Mouse (Mus musculus): Measurements from ENCODE around the gene Dync1i1.
"Not testable (repeated sequence)": the region's sequence is repeated elsewhere in the genome, so short reads cannot be mapped to it uniquely, and the experiment has no call there.

Dync1i1 gene

DNA sequence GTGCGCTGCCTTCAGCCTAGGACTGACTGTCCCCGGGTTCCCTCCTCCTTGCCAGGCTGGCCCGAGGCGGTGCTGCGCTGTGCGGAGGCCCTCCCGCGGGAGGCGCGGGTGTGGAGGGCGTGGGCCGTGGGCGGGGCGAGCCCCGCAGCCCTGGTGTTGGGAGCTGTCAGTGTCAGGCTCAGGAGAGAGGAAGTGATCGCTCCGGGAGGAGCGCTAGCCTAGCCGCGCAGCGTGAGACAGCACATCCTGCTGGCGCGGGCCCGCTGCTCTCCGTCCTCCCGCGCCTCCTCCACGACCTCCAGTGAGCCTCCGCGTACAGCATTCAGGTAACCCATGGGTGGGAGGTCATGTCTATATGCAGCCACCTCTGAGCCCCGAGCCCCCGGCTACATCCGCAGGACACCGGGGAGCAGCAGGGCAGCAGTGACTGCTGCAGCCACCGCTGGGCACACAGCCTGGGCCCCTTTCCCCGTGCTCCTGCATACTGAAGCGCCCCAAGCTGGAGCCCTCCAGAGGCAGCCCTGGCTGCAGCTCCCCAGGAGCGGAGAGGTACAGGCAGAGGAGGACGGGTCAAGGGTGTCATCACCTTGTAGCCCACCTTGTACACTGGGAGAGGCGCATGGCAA is at the start of gene Dync1i1:
TSS of gene Dync1i1 (plus strand) at position 29 of the 626 bp plus-strand sequence.
- DNase-seq (ENCODE audit: low spot score in 2 of 2), result peak in 1 of 2 experiments; percentile 29

- no peak for DNase-seq (ENCODE audit: low spot score in 2 of 2)
These were observed 45.7 kb upstream of the Dync1i1 start for GRCm38 (mm10) chr6:5679738-5680137.

- DNase-seq (ENCODE audit: low spot score in 2 of 2), result no peak
These were observed 23.6 kb upstream of the Dync1i1 start for GRCm38 (mm10) chr6:5701826-5702225.

- not testable (repeated sequence) for DNase-seq (ENCODE audit: low spot score in 2 of 2)
These were observed 17.5 kb upstream of the Dync1i1 start for GRCm38 (mm10) chr6:5707894-5708293.

GRCm38 (mm10) chr6:5710063-5710605 is 15.3 kb upstream of the Dync1i1 start:
- DNase-seq (ENCODE audit: low spot score in 2 of 2), result peak in 1 of 2 experiments; percentile 21

- DNase-seq (ENCODE audit: low spot score in 2 of 2), result no peak
These were observed 12.8 kb upstream of the Dync1i1 start for GRCm38 (mm10) chr6:5712620-5713019.

DNA sequence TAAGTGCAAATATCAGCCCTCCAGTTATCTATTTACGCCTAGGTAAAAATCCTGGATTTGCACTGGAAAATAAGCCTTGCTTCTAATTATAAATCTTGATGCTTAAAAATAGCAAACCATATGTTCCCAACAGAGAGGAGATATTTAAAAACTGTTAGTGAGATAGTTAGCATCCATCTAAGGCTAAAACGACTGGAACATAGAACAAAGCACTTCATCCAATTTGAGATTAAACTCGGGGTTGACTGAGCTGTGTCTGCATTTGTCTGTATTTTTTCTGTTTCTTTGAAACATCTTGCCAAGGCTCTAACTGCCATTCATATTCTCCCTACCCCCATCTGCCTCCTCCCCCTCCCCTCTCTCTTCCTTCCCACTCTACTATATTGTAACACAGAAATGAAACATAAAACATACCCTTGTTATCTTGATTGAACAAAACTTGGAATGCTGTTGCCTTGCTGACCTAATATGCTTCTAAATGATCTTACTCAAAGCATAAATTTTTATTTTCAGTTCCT is 10.3 kb upstream of the Dync1i1 start:
- DNase-seq (ENCODE audit: low spot score in 2 of 2), result no peak

- no peak for DNase-seq (ENCODE audit: low spot score in 2 of 2)
These were observed 6.5 kb upstream of the Dync1i1 start for GRCm38 (mm10) chr6:5718955-5719354.

DNA sequence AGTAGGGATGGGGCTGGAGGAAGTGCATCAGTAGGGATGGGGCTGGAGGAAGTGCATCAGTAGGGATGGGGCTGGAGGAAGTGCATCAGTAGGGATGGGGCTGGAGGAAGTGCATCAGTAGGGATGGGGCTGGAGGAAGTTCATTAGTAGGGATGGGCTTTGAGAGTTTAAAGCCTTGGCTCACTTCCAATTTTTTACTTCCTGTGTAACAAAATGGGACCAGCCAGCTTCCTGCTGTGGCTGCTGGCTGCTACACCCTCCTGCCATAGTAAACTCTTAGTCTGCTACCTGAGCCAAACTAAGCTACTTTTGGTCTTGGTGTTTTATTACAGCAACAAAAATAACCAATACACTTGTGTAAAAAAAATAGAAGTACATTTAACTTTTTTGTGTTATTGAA is 4.7 kb upstream of the Dync1i1 start:
- not testable (repeated sequence) for DNase-seq (ENCODE audit: low spot score in 2 of 2)

DNA sequence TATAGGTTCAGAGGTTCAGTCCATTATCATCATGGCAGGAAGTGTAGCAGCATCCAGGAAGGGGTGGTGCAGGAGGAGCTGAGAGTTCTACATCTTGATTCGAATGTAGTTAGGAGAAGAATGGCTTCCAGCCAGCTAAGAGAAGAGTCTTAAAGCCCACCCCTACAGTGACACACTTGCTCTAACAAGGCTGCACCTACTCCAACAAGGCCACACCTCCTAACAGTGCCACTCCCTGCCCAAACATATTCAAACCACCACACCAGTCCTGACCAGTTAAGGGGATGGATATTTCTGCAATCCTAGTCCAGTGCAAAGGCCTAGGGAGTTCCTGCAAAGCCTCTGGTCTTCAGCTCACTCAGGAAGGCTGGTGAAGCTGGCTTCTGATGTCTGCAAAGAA is 1.5 kb upstream of the Dync1i1 start:
- no peak for DNase-seq (ENCODE audit: low spot score in 2 of 2)

- no peak for DNase-seq (ENCODE audit: low spot score in 2 of 2)
These were observed 815 bp downstream of the Dync1i1 start for GRCm38 (mm10) chr6:5726237-5726670.

DNA sequence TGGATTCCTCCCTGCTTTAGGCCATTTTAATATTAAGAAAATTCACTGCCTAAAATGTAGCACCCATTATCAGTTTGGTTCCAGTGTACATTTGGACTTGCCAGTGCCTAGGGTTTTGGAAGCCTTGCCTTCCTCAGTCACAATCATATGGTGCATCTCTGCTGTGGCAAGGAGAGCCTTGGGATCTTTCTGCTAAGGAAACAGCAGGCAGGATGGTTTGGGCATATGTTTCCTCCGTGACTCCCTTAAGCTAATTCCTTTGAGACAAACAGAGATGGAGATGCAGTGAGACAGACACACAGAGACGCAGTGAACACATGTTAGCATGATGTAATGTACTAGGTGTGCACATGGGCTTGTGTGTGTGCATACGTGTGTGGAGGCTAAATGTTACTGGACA is 7.8 kb downstream of the Dync1i1 start:
- DNase-seq (ENCODE audit: low spot score in 2 of 2), result no peak

- no peak for DNase-seq (ENCODE audit: low spot score in 2 of 2)
These were observed 9.0 kb downstream of the Dync1i1 start for GRCm38 (mm10) chr6:5734398-5734797.

- DNase-seq (ENCODE audit: low spot score in 2 of 2), result no peak
These were observed 9.4 kb downstream of the Dync1i1 start for GRCm38 (mm10) chr6:5734862-5735261.

- no peak for DNase-seq (ENCODE audit: low spot score in 2 of 2)
These were observed 14.3 kb downstream of the Dync1i1 start for GRCm38 (mm10) chr6:5739711-5740110.

GRCm38 (mm10) chr6:5741395-5742032 is 16.1 kb downstream of the Dync1i1 start:
- DNase-seq (ENCODE audit: low spot score in 2 of 2), result no peak

GRCm38 (mm10) chr6:5750079-5750711 is 24.8 kb downstream of the Dync1i1 start:
- no peak for DNase-seq (ENCODE audit: low spot score in 2 of 2)

- DNase-seq (ENCODE audit: low spot score in 2 of 2), result no peak
These were observed 26.7 kb downstream of the Dync1i1 start for GRCm38 (mm10) chr6:5752128-5752527.

- DNase-seq (ENCODE audit: low spot score in 2 of 2), result no peak
These were observed 27.2 kb downstream of the Dync1i1 start for GRCm38 (mm10) chr6:5752617-5753016.

GRCm38 (mm10) chr6:5756509-5757130 is 31.2 kb downstream of the Dync1i1 start:
- no peak for DNase-seq (ENCODE audit: low spot score in 2 of 2)

DNA sequence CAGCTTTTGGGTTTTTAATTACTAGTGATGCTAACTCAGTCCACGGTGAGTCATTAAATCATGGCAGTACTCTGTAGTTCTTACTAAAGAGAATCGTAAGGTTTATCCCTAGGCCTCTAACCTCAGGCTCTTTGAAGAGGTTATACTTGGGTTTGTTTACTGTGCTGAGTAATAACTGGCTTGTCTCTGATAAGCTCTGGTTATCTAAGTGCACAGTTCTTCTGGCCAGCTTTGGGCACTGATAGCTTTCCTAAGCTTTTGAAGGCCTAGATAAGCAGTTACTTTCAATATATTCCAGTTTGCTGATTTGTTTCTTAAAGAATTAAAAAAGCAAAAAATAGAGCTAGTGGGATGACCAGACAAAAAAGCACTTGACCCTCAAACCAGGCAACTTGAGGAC is 37.5 kb downstream of the Dync1i1 start:
- no peak for DNase-seq (ENCODE audit: low spot score in 2 of 2)

- no peak for DNase-seq (ENCODE audit: low spot score in 2 of 2)
These were observed 43.1 kb downstream of the Dync1i1 start for GRCm38 (mm10) chr6:5768576-5768975.
